Mouse (Mus musculus): ENCODE data around the gene Pkmyt1.

The Pkmyt1 gene

DNA sequence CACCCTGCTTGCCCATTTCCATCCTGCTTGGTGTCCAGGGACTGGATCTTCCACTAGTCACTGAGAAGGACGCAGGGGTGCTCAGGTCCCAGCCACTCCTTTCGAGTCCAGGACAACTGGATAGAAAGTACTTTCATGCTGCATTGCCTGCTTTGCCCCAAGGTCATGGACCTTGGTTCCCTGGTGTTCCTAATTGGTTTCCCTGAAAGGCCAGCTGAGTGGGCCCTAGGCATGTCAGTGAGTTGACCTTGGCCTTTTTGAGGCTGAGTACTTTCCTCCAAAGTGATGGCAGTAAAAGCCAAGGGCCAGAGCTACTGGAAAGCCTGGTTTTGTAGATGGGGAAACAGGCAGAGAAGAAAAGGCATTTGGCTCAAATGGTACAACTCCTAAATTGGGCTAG lies 4.2 kb upstream of the Pkmyt1 start:
- no peak for DNase-seq (ENCODE audit: low spot score)

DNA sequence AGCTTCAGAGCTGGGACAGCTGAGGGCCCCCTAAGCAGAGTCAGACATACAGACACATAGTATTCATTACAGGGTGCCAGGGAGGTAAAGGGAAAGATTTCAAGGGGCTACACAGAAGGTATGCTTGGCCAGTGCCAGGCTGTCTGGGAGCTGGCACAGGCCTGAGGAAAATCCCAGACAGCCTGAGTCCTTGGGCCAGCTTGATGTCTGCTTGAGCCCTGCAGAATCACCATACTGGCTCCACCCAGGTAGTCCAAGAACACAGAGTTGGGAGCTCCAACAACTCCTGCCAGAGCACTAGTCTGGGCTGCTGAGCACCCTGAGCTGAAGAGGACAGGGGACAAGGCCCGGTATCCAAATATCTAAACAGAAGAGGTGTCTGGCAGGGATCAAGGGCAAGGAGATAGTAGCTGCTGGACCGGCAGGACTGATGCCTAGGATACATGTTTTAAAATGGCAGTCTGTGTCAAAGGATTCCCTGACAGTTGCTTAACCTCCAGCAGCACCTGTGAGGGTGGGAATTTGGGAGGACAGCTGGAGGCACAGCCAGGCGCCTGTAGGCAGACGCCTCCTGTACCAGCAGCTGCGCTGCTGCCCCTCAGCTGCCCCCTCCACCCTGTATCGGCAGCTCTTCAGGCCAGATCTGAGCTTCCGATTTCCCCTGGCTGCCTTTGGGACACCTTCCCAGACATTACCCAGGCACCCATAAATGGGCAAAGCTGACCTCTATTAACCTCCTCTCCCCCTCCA lies 3.6 kb upstream of the Pkmyt1 start, which contains the start of gene 1520401A03Rik:
Gene 1520401A03Rik (minus strand): TSS at position 408 of the 750 bp plus-strand sequence.
- no peak for DNase-seq (ENCODE audit: low spot score)

DNA sequence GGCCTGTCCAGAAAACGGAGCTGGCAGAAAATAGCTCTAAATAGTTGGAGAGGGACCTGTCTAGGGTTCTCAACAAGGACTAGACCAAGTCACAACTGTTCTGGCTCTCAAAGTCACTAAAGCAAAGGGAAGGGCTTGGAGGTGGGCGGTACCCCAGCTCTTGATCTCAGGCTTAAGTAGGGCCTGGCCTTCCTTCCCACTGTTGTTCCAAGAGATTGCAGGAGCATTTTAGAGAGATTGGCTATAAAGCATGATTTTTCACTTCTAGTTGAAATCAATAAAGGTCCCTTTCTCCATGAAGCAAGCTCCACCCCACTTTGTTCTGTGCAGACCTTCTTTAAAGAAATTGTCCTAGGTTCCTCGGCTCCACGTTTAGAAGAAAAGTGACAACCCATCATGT lies 659 bp upstream of the Pkmyt1 start:
- peak; percentile 12 for DNase-seq (ENCODE audit: low spot score)

DNA sequence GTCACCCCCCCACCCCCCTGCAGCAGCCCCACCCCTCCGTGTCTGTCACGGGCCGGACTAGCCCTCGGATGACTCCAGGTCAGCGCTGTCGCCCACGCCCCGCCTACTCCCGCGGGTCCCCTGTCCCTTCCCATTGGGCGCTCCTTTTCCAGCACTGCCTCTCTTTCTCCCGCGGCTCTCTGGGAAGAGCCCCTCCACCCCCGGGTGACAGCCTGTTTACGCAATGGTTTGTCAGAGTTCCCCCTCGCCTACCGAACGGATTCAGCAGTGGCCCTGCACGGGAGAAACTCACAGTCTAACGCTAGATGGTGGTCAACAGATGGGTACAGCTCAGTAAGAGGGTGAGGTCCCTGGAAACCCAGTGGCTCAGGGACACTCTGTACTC lies 614 bp downstream of the Pkmyt1 start:
- DNase-seq (ENCODE audit: low spot score), result peak; percentile 83

DNA sequence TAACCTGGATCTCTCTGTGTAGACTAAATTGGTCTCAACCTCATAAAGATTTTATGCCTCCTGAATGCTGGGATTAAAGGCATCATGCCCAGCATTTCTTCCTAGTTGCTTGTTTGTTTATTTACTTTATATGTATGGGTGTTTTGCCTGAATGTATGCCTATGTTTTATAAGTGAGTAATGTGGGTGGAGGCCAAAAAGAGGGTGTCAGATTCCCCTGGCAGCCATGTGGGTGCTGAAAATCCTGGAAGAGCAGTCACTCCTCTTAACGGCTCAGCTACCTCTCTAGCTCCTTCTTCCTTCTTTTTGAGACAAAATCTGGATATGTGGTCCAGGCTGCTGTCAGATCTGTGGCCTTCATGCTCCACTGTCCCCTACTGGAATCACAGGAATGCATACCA lies 4.3 kb downstream of the Pkmyt1 start:
- no peak for DNase-seq (ENCODE audit: low spot score)

DNA sequence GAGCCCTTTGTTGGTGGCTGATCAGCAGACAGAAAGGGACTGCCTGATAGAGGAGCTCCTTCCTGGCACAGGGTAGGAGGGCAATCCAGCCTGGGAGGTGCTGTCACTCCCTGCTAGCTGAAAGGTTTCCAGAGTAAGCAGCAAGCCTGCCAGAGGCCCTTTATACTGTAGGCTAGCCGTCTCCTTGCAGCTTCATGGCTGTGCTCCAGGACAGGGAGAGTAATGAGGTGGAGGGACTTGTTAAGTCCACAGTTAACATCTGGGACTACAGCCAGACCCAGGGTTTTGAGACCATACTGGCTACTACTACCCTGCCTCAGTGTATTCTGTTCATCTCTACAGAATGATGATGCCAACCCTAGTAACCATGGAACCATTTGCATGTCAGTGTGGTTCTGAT lies 8.2 kb downstream of the Pkmyt1 start:
- no peak for DNase-seq (ENCODE audit: low spot score)

DNA sequence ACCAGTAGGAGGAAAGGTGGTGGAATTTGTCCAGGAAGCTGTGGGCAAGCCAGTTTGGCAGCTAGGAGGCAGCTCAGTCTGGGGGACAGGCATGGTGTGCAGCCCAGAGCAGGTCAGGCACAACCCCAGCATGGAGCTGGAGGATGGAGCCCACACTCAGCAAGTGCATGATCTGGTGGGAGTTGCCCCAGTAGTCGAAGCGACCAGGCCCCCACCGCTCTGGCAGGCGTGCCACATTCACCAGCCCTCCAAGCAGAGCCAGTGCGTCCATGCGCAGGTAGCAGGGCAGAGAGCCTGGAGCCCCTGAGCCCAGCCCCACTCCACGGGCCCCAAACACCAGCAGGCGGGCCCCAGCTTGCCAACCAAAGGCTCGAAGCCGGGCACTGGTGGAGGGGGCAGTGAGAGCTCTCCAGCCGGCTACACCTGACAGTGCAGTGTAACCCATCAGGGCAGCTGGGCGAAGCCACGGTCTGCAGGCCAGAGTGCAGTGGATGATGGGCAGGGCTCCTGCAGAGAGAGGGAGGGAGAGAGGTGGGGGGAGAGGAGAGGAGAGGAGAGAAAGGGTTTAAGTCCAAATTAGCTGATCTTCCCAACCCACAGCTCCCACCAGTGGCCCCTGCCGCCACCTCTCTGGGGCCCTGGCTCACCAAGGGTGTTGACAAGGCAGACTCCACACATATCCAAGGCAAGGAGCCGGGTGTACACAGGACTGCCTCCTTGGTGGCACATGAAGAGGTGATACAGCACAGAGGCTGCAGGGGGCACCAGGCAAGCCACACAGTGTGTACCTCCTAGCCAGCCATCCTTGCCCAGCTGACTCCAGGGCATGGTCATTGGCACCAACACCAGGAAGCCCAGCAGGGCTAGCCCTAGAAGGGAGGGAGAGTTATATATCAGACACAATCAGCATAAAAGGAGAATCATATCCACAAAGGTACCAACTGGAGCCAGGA lies 11.6 kb downstream of the Pkmyt1 start:
- no peak for DNase-seq (ENCODE audit: low spot score)

DNA sequence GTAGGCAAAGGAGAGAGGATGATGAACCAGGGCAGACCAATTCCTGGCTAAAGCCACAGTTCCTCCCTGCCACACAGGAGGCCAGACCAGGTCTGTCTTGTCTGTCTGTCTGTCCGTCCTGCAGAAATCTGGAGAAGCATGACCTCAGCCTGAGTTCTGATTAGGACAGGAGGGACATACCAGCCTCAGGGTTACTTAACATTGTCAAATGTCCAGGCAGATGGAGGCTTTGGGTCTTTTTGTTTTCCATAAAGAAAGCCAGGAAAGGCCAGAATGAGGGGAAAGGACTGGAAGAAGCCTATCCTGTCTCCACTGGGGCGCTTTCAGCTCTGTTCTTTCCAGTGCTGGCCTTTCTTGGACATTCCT lies 12.7 kb downstream of the Pkmyt1 start:
- DNase-seq (ENCODE audit: low spot score), result no peak

DNA sequence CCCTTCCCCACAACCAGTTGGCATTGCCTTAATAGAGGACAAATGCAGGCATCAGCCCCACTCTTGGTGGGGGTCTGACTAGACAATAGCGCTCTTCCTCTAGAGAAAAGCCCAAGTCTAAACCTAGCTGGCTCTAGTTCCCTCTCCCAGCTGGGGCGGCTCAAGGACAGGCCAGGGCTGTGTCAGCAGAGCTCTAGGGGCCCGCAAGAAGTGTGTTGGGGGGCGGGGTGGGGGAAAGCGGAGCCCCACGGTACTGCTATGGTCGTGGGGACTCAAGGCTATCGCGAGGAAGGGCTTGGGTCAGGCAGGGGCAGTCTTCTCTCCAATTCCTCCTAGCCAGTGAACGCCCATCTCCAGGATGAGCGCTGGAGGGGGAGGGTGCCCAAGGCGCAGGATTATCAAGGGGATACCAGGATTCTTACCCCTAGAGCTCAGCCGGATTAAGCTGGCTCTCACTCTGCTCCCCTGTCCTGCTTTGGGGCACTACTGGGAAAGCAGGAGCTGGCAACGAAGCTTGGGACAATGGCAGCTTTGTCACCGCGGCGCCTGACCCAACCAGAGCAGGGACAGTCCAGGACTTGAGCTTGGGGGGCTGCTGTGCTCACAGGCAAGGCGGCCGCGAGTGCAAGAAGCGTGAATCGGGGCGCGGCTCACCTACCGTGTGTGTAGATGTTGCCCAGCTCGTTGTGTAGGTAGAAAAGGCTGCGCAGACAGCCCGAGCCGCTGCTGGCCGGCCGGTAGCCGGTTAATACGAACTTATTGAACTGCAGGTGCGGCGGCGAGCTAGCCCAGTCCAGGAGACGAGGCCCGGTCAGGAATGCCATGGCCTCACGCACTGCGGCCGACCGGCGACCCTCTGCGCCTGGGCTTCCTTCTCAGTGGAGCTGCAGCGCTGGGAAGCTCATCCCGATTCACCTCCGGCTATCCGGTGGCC lies 13.3 kb downstream of the Pkmyt1 start:
- peak; percentile 59 for DNase-seq (ENCODE audit: low spot score)

DNA sequence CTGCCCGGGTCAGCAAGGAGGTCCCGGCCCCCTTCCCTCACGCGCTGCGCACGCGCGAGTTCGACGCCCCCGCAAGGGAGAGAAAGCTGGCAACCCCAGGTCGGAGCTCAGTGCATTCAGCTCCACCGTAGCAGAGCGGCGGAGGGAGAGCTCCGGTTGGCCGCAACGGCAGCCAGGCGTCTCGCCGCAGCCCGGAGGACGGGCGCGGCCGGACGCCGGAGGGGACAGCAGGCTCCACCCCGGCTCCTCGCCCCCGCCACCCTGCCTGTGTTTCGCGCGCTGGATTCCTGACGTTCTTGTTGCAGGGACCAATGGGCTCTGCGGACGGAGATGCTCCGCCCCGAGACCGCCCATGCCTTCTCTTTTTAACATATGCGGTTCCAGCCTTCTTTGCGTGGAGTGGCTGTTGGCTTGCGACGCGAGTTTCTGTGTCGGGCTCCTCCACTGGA lies 14.0 kb downstream of the Pkmyt1 start:
- peak; percentile 91 for DNase-seq (ENCODE audit: low spot score)

DNA sequence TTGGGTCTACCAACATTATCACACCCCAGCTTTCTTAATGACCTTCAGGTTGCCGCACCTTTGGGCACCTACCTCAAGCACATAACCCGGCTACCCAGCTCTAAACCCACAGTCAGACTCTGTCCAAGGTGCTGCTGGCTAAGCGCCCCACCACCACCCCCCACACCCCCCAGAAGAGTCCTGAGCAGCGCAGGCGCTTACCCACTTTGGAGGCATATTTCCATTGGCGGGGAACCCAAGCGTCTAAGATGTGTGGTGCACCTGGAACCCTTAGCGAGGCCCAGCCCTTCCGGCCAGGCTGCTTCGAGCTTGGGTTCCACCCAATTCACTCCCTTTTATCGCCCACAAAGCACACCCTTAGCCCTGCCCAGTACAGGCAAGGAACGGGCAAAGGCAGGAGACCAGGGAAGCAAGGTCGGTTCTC lies 14.5 kb downstream of the Pkmyt1 start, which contains the start of gene Paqr4:
Gene Paqr4 (minus strand): TSS at position 270 of the 424 bp plus-strand sequence.
- no peak for DNase-seq (ENCODE audit: low spot score)

DNA sequence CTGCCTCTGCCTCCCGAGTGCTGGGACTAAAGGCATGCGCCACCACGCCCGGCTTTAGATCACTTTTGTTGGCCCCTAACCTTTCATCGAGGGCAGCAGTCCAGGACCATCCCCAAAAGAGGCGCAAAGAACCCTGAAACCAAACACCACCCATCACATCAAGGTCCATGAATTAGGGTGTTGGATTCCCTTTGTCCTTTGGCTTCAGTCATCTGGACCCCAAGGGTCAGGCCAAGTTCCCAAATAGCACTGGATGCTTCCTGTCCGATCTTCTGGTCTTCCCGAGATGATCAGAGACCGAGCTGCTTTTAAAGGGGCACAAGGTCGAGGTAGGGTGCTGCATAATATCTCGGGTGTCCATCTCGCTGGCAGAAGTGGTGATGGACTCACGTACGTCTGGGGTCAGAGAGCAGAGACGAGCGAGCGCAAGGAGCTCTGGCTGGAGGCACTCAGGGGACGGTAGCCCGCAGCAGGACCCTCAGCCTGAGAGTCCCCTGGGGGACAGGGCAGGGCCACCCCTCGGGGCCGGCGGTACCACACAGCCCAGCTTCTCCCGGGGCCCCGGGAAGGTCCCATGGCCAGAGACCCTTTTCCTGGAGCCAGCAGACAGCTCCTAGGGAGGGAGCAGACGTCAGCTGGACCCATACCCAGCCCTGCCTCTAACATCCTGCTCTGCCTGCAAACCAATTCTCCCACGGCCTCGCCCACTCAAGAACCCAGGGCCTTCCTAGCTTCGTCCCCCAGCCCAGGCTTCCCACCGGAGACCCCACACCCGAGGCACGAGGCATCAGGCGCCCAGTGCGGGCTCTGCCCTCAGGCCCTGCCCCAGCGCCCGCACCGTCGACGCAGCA lies 15.4 kb downstream of the Pkmyt1 start:
- no peak for DNase-seq (ENCODE audit: low spot score)

DNA sequence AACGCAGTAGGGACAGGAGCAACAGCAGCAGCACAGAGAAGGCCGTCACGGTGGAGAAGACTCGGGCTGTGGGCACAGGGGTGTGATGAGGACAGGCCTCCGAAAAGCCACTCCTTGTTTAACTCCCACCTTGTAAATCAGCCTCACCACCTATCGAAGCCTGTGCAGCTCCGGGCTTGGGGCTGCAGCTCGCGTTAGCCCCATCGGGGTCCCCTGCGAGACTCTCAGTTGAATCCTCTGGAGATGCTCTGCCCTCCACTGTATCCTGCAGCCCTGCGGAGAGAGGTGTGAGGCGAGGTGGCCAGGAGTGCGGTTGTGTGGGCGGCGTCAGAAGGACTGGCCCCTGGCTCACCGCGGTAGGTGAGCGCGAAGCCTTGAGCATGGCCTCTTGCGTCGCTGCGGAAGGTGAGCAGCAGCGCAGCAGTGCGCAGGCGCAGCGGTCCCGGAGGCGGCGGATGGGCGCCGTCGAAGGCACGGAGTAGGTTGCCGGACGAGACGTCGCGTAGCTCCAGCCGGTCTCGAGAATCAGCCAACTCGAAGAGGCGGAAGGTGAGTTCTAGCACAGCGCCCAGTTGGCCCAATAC lies 16.2 kb downstream of the Pkmyt1 start:
- no peak for DNase-seq (ENCODE audit: low spot score)

DNA sequence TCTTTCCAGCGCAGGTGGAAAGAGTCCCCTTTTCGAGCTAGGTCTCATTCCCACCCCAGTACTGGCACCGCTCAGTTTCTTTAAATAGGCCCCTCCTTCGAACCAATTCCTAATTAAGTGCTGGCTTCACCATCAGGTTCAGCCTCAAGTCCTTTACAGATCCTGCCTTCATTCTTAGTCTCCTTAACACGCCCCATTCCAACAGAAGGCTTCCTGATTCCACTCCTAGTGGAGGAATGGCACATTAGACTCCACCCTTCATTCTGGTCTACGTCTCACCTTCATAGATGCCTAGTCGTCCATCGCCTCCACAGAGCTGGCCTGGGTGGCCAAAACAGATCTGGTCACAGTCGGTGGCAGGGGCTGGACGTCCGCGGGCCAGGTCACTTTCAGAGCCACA lies 16.8 kb downstream of the Pkmyt1 start:
- no peak for DNase-seq (ENCODE audit: low spot score)

DNA sequence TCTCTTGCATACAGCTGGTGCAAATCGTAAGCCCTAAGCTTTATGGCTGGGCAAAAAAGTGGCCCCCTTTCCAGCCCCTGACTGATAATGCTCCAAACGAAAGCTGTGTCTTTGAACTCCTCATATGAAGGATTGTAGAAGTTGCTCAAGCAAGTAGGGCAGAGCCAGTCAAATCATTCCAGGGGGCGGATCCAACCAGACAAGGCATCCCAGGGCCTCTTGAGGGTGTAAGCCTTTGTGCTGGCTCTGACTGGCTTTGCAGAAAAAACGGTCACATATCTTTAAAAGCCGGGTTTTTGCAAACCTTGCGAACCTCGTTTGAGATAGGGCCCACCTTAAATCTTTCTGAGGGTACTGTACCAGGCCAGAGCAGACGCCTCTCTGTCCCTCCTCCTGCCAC lies 17.9 kb downstream of the Pkmyt1 start:
- peak; percentile 29 for DNase-seq (ENCODE audit: low spot score)

DNA sequence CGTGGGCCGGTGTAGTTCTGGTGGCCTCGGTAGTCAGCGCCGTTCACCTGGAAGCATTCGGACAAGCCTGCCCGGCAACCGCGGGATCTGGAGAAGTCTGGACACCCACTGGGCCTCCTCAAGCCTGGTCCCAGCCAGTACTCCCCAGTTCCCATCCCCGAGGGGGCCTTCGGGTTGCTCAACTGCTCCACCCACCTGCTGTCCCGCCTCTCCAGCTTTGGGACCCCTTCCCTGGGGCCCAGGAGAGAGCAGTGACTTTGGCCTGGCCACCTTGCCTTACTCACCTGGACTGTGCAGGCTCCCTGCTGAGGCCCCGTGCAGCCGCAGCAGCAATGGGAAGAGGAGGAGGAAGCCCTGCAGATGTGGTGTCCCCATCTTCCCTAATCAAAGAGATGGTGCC lies 18.5 kb downstream of the Pkmyt1 start:
- DNase-seq (ENCODE audit: low spot score), result no peak

DNA sequence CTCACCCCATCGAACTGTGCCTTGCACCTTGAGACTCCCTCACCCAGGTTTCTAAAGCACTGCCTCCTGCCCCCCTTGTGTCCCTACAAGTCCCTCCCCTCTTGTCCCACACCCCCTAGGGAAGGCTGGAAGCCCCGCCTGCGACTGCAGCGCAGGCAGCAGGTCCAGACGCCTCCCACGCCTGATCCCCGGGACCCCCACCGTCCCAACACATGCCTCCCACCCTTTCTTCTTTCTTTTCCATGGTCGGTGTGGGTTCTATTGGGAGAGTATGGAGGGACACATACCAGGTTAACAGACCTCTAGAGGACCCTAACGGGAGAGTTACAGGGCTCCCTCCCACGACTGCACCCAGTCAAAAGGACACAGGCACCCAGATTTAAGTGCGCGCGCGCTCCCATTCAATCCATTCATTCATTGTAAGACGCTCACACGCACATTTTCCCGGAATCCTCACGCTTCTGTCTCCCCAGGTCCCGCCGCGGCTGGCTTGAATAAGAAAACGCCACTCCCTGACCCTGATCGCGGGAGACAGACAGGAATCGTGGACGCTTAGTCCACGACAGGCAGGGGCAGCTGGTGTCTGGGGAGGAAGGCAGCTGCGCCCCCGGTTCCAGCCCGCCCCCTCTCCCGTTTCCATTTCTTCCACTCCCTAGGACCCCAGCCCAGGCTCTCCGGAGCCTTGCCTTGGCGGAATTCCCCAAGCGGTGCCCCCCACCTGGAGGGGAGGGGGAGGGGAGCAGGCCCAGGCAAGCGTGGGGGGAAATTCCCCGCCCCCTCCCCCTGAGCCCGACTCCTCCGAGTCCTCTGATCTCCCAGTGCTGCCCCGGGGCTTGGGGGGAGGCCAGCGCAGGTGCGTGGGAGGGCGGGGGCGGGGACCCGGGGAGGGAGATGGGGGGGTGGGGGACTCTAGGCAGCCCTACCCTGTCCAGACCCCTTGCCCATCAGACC lies 19.4 kb downstream of the Pkmyt1 start, which contains the start of gene Kremen2:
Gene Kremen2 (minus strand): TSS at position 533 of the 951 bp plus-strand sequence.
- peak; percentile 35 for DNase-seq (ENCODE audit: low spot score)

DNA sequence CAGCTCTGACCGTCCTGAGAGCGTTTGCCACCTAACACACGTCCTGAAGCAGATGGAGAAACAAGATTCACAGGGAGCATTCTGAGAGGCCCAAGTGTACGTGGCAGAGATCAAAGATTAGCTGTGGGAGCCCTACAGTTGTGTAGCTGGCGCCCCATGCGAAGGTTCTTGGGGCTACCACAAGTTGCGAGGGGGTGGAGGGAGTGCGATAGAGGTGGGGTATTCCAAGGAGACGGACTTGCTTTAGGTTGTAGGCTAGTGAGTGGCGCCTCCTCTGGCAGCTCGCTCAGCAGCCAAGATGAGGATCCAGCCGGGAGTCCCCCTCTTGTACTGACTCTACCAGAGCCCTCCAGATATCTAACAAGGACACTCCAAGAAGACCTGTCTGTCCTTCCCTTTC lies 20.2 kb downstream of the Pkmyt1 start:
- DNase-seq (ENCODE audit: low spot score), result peak; percentile 34

DNA sequence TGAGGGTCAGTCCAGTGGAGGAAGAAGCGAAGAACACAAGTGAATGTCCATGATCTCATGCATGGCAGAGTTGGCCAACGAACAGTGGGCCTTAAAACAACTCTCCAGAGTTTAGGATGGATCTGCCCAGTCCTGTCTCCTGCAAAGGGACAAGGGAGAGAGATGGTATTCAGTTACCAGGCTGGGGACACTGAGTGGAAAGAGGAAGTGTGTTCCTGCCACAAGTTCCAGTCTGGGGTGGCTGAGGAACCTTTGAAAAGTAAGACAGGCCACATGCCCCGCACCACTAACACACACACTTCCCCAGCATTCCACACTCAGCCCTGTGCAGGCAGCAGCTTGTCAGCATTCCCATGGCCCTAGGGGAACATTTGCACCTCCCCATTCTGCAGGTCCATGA lies 20.6 kb downstream of the Pkmyt1 start:
- no peak for DNase-seq (ENCODE audit: low spot score)
